Mouse (Mus musculus): ENCODE results near the gene Lclat1. TPM values are rescaled to one million over a fixed set of nuclear protein-coding genes. Genes with fewer than 3 reads are reported as not detected.

Lclat1 gene
- total and polyA plus RNA-seq, 3 experiments, result 30.2 to 104 (median 100) TPM

- intact Hi-C loops (cut with DNase I), result loop anchor here (2.0 kb wide), 2 partner anchors 95 to 153 kb away; partner anchors contain the start of gene Lbh
- TF ChIP-seq POLR2A (IDR thresholded peaks at IDR 0.05; ENCODE audit: insufficient read depth, low read depth, low read length) (no peak), CTCF (IDR thresholded peaks at IDR 0.05) (no peak), EP300 (IDR thresholded peaks at IDR 0.05; ENCODE audit: insufficient read depth, low read depth, low read length) (no peak)
Observed at GRCm38 (mm10) chr17:73071725-73072263, 36.0 kb upstream of the Lclat1 start.

GRCm38 (mm10) chr17:73072286-73072685, 35.5 kb upstream of the Lclat1 start:
- Histone ChIP-seq H3K36me3 (ENCODE audit: control insufficient read depth, insufficient read depth, low read length) (peaks cover 7% of the 10 kb centered on the region), H3K27me3 (ENCODE audit: control insufficient read depth, insufficient read depth, low read length) (no peaks in the 10 kb centered on the region), H3K79me2 (replicated peaks; ENCODE audit: control insufficient read depth, insufficient read depth, low read length) (no peaks in the 10 kb centered on the region), H3K4me1 (ENCODE audit: control insufficient read depth, insufficient read depth, low read length) (peaks cover 22% of the 10 kb centered on the region), H3K4me3 (no peak overlapping the region), H3K9ac (ENCODE audit: low read depth, low read length) (no peak overlapping the region), H3K27ac (peak overlapping the region; percentile 88)
- DNase-seq, result peak; percentile 70 to 86
- TF ChIP-seq EP300 (IDR thresholded peaks at IDR 0.05; ENCODE audit: insufficient read depth, low read depth, low read length) (peak; percentile 97), CTCF (IDR thresholded peaks at IDR 0.05) (no peak), POLR2A (IDR thresholded peaks at IDR 0.05; ENCODE audit: insufficient read depth, low read depth, low read length) (no peak)
- intact Hi-C loops (cut with DNase I), result loop anchor here (2.0 kb wide), 2 partner anchors 95 to 153 kb away; partner anchors contain the start of gene Lbh
- WGBS, result 15% methylated on average over 8 of the region's 8 CpGs

More at GRCm38 (mm10) chr17:73071725-73072263, 36.0 kb upstream of the Lclat1 start:
- Histone ChIP-seq H3K36me3 (ENCODE audit: control insufficient read depth, insufficient read depth, low read length) (peaks cover 7% of the 10 kb centered on the region), H3K4me1 (ENCODE audit: control insufficient read depth, insufficient read depth, low read length) (peaks cover 25% of the 10 kb centered on the region), H3K79me2 (replicated peaks; ENCODE audit: control insufficient read depth, insufficient read depth, low read length) (no peaks in the 10 kb centered on the region), H3K27ac (peak overlapping the region; percentile 88), H3K9ac (ENCODE audit: low read depth, low read length) (no peak overlapping the region), H3K4me3 (no peak overlapping the region), H3K27me3 (ENCODE audit: control insufficient read depth, insufficient read depth, low read length) (no peaks in the 10 kb centered on the region)
- no peak for DNase-seq
- 78% methylated on average over 5 of the region's 5 CpGs for WGBS

GRCm38 (mm10) chr17:73074631-73075030, 33.2 kb upstream of the Lclat1 start:
- DNase-seq, result no peak
- no peak overlapping the region for H3K4me3 ChIP-seq
- 68% methylated on average over 3 of the region's 3 CpGs for WGBS
- H3K4me1 ChIP-seq (ENCODE audit: control insufficient read depth, insufficient read depth, low read length), result peaks cover 11% of the 10 kb centered on the region
- no peak overlapping the region for H3K9ac ChIP-seq (ENCODE audit: low read depth, low read length)
- TF ChIP-seq POLR2A (IDR thresholded peaks at IDR 0.05; ENCODE audit: insufficient read depth, low read depth, low read length), result no peak
- TF ChIP-seq EP300 (IDR thresholded peaks at IDR 0.05; ENCODE audit: insufficient read depth, low read depth, low read length), result no peak
- TF ChIP-seq CTCF (IDR thresholded peaks at IDR 0.05), result no peak
- intact Hi-C loops (cut with DNase I), result no loop called here
- no peaks in the 10 kb centered on the region for H3K79me2 ChIP-seq (replicated peaks; ENCODE audit: control insufficient read depth, insufficient read depth, low read length)
- H3K27ac ChIP-seq, result no peak overlapping the region; the same call in 1 of the 2 replicates
- no peaks in the 10 kb centered on the region; the same call in 1 of the 2 replicates for H3K27me3 ChIP-seq (ENCODE audit: control insufficient read depth, insufficient read depth, low read length)
- H3K36me3 ChIP-seq (ENCODE audit: control insufficient read depth, insufficient read depth, low read length), result peaks cover 4% of the 10 kb centered on the region; the same call in 1 of the 2 replicates

- Histone ChIP-seq H3K4me3 (no peak overlapping the region), H3K79me2 (replicated peaks; ENCODE audit: control insufficient read depth, insufficient read depth, low read length) (no peaks in the 10 kb centered on the region), H3K27ac (no peak overlapping the region), H3K4me1 (ENCODE audit: control insufficient read depth, insufficient read depth, low read length) (peaks cover 11% of the 10 kb centered on the region), H3K36me3 (ENCODE audit: control insufficient read depth, insufficient read depth, low read length) (peaks cover 4% of the 10 kb centered on the region; the same call in 1 of the 2 replicates), H3K27me3 (ENCODE audit: control insufficient read depth, insufficient read depth, low read length) (no peaks in the 10 kb centered on the region; the same call in 1 of the 2 replicates), H3K9ac (ENCODE audit: low read depth, low read length) (no peak overlapping the region)
- 77% methylated on average over 9 of the region's 9 CpGs for WGBS
- DNase-seq, result no peak
- no peak for TF ChIP-seq POLR2A (IDR thresholded peaks at IDR 0.05; ENCODE audit: insufficient read depth, low read depth, low read length)
- TF ChIP-seq CTCF (IDR thresholded peaks at IDR 0.05), result no peak
- no peak for TF ChIP-seq EP300 (IDR thresholded peaks at IDR 0.05; ENCODE audit: insufficient read depth, low read depth, low read length)
- intact Hi-C loops (cut with DNase I), result no loop called here
Observed at GRCm38 (mm10) chr17:73075238-73075890, 32.4 kb upstream of the Lclat1 start.

- peaks cover 6% of the 10 kb centered on the region for H3K4me1 ChIP-seq (ENCODE audit: control insufficient read depth, insufficient read depth, low read length)
- H3K27me3 ChIP-seq (ENCODE audit: control insufficient read depth, insufficient read depth, low read length), result no peaks in the 10 kb centered on the region; the same call in 1 of the 2 replicates
- H3K4me3 ChIP-seq, result no peak overlapping the region
- no peak overlapping the region for H3K27ac ChIP-seq
- DNase-seq, result no peak
- H3K79me2 ChIP-seq (replicated peaks; ENCODE audit: control insufficient read depth, insufficient read depth, low read length), result no peaks in the 10 kb centered on the region
- H3K9ac ChIP-seq (ENCODE audit: low read depth, low read length), result no peak overlapping the region
- intact Hi-C loops (cut with DNase I), result no loop called here
- H3K36me3 ChIP-seq (ENCODE audit: control insufficient read depth, insufficient read depth, low read length), result peaks cover 4% of the 10 kb centered on the region
- TF ChIP-seq CTCF (IDR thresholded peaks at IDR 0.05), result no peak
- no peak for TF ChIP-seq EP300 (IDR thresholded peaks at IDR 0.05; ENCODE audit: insufficient read depth, low read depth, low read length)
- TF ChIP-seq POLR2A (IDR thresholded peaks at IDR 0.05; ENCODE audit: insufficient read depth, low read depth, low read length), result no peak
- WGBS, result 74% methylated on average over 3 of the region's 3 CpGs
Observed at GRCm38 (mm10) chr17:73077638-73078037, 30.1 kb upstream of the Lclat1 start.

Measured in heart, adult 2 months (tissue).